Mouse (Mus musculus) hindbrain, embryonic 10.5 days (tissue): Measurements from ENCODE around the gene Lhx3. TPM values are rescaled to one million over a fixed set of nuclear protein-coding genes. Genes with fewer than 3 reads are reported as not detected.
A peak's percentile ranks its signal among the peaks of the same experiment; 100 is the strongest.

Source experiments
- DNase-seq: peaks from one replicate; pipeline ENCODE4 v3.0.0-alpha.2; 2017; ENCODE audit warnings: low spot score
- H3K27ac ChIP-seq: fragments of 300-500 bp; sonication (generic); 2 replicates; pipeline ENCODE4 v1.5.1; 2016; ENCODE audit warnings: mild to moderate bottlenecking, moderate library complexity
- H3K27me3 ChIP-seq: fragments of 300-500 bp; sonication (generic); 2 replicates; pipeline ENCODE4 v1.6.1; 2016; ENCODE audit warnings: mild to moderate bottlenecking; ENCODE audit not compliant: poor library complexity, insufficient read depth, severe bottlenecking
- H3K36me3 ChIP-seq: fragments of 300-500 bp; sonication (generic); 2 replicates; pipeline ENCODE4 v1.6.1; 2016; ENCODE audit warnings: mild to moderate bottlenecking, moderate library complexity
- H3K4me1 ChIP-seq: fragments of 300-500 bp; sonication (generic); replicated peaks from 2 replicates; pipeline ENCODE4 v1.6.1; 2016; ENCODE audit warnings: mild to moderate bottlenecking
- H3K4me3 ChIP-seq: fragments of 300-500 bp; sonication (generic); 2 replicates; pipeline ENCODE4 v1.5.1; 2016; ENCODE audit warnings: mild to moderate bottlenecking, moderate library complexity
- H3K9me3 ChIP-seq: fragments of 300-500 bp; sonication (generic); 2 replicates; pipeline ENCODE4 v1.6.1; 2016; ENCODE audit warnings: mild to moderate bottlenecking, moderate library complexity
- WGBS: fragments of 180-500 bp; shearing (Covaris S2); methylation state at CpG from one replicate; pipeline ENCODE4 v1.1.7; 2016; 5-methylcytosine and 5-hydroxymethylcytosine counted together
- polyA plus RNA-seq: library from polyadenylated mRNA; unstranded; fragments of >200 nt; fragmentation: Nextera tagmentation; extraction: Ambion mirVana; gene quantifications from 2 replicates; pipeline ENCODE4 v1.2.1, GENCODE M21; 2016

The Lhx3 gene
- polyA plus RNA-seq, 1 experiment from 2014 or later: 6.3 TPM

- Histone ChIP-seq H3K27me3 (no peaks in the 10 kb centered on the region), H3K9me3 (no peaks in the 10 kb centered on the region)
- 72% methylated on average over 4 of the region's 4 CpGs for WGBS
Observed at GRCm38 (mm10) chr2:26230253-26230652, 22.2 kb upstream of the Lhx3 start.

GRCm38 (mm10) chr2:26227788-26228187, 19.7 kb upstream of the Lhx3 start:
- DNase-seq: peak; percentile 41
- Histone ChIP-seq H3K36me3 (peaks cover 42% of the 10 kb centered on the region), H3K9me3 (no peaks in the 10 kb centered on the region), H3K27ac (no peak overlapping the region), H3K4me1 (0 out of 2 replicates have a peak, but pooled peaks cover 4% of the 10 kb centered on the region), H3K4me3 (no peak overlapping the region), H3K27me3 (no peaks in the 10 kb centered on the region)
- WGBS: 57% methylated on average over 1 of the region's 1 CpGs

More at GRCm38 (mm10) chr2:26230253-26230652, 22.2 kb upstream of the Lhx3 start:
- Histone ChIP-seq H3K36me3 (peaks cover 25% of the 10 kb centered on the region), H3K4me1 (peaks cover 13% of the 10 kb centered on the region), H3K4me3 (no peak overlapping the region), H3K27ac (no peak overlapping the region)
- DNase-seq: no peak

- no peak overlapping the region for H3K4me3 ChIP-seq
- no peaks in the 10 kb centered on the region for H3K9me3 ChIP-seq
- no peak overlapping the region for H3K27ac ChIP-seq
- 92% methylated on average over 4 of the region's 4 CpGs for WGBS
- H3K4me1 ChIP-seq: no peaks in the 10 kb centered on the region
- peaks cover 66% of the 10 kb centered on the region for H3K36me3 ChIP-seq
- H3K27me3 ChIP-seq: no peaks in the 10 kb centered on the region
- no peak for DNase-seq
Observed at GRCm38 (mm10) chr2:26225242-26225641, 17.2 kb upstream of the Lhx3 start.

- Histone ChIP-seq H3K4me1 (no peaks in the 10 kb centered on the region), H3K9me3 (no peaks in the 10 kb centered on the region), H3K4me3 (no peak overlapping the region), H3K27me3 (no peaks in the 10 kb centered on the region), H3K27ac (no peak overlapping the region), H3K36me3 (peaks cover 79% of the 10 kb centered on the region)
- 87% methylated on average over 3 of the region's 3 CpGs for WGBS
- no peak for DNase-seq
Observed at GRCm38 (mm10) chr2:26223961-26224360, 15.9 kb upstream of the Lhx3 start.

DNA sequence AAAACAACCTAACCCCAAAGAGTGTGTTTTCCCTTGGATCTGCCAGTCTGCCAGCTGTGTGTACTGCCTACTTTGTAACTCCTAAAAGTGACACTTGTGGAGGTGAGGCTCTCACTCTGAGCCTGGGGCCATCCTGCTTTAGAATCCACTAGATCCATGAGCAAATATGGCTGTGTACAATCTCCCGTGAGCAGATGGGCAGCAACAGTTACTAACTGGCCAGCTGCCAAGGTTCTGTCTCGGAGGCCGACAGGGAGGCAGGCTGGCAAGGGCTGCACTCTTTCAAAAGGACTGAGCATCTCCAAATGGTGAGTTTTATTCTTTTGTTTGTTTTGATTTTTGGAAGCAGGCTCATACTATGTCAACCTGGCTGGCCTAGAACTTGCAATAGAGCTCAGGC, 6.4 kb upstream of the Lhx3 start:
- H3K9me3 ChIP-seq: peaks cover 6% of the 10 kb centered on the region
- H3K36me3 ChIP-seq: peaks cover 98% of the 10 kb centered on the region
- DNase-seq: no peak
- no peaks in the 10 kb centered on the region for H3K27me3 ChIP-seq
- WGBS: 83% methylated on average over 3 of the region's 3 CpGs
- no peaks in the 10 kb centered on the region; the same call in 1 of the 2 replicates for H3K4me1 ChIP-seq
- H3K27ac ChIP-seq: no peak overlapping the region
- no peak overlapping the region for H3K4me3 ChIP-seq

- peaks cover 30% of the 10 kb centered on the region for H3K4me1 ChIP-seq
- H3K27ac ChIP-seq: no peak overlapping the region
- H3K27me3 ChIP-seq: peaks cover 43% of the 10 kb centered on the region
- peaks cover 53% of the 10 kb centered on the region for H3K36me3 ChIP-seq
- DNase-seq: no peak
- WGBS: 83% methylated on average over 3 of the region's 3 CpGs
- H3K9me3 ChIP-seq: peaks cover 6% of the 10 kb centered on the region
- no peak overlapping the region for H3K4me3 ChIP-seq
Observed at GRCm38 (mm10) chr2:26209566-26209965, 1.5 kb upstream of the Lhx3 start.

GRCm38 (mm10) chr2:26207559-26207958, 530 bp downstream of the Lhx3 start:
- DNase-seq: peak; percentile 40
- Histone ChIP-seq H3K36me3 (peaks cover 33% of the 10 kb centered on the region), H3K9me3 (peaks cover 6% of the 10 kb centered on the region), H3K4me1 (peaks cover 36% of the 10 kb centered on the region), H3K27me3 (peaks cover 63% of the 10 kb centered on the region), H3K4me3 (peak overlapping the region; percentile 39; the same call in 1 of the 2 replicates), H3K27ac (no peak overlapping the region)
- WGBS: 8% methylated on average over 9 of the region's 9 CpGs

DNA sequence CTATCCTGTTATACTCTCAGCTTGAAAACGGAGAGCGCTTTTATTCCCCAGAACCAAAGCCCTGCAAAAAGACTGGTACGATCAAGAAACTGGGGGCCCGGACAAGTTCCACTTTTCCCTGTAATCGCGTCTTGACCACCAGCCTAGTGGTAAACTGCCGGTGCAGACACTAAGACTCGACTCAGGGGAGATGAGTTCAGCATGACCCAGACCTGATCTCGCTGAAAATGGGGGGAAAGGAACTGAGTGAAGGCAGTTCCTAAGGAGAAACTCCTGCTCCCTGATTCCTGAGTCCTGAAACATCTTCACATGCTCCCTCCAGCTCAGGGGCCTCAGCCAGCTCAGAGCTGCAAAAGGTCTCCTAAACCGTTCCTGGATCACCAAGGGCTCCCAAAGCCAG, 2.3 kb downstream of the Lhx3 start:
- 9% methylated on average over 10 of the region's 10 CpGs for WGBS
- H3K36me3 ChIP-seq: peaks cover 15% of the 10 kb centered on the region
- no peak for DNase-seq
- no peaks in the 10 kb centered on the region for H3K9me3 ChIP-seq
- H3K27ac ChIP-seq: no peak overlapping the region
- peaks cover 81% of the 10 kb centered on the region for H3K27me3 ChIP-seq
- peak overlapping the region; percentile 39 for H3K4me3 ChIP-seq
- H3K4me1 ChIP-seq: peaks cover 44% of the 10 kb centered on the region

DNA sequence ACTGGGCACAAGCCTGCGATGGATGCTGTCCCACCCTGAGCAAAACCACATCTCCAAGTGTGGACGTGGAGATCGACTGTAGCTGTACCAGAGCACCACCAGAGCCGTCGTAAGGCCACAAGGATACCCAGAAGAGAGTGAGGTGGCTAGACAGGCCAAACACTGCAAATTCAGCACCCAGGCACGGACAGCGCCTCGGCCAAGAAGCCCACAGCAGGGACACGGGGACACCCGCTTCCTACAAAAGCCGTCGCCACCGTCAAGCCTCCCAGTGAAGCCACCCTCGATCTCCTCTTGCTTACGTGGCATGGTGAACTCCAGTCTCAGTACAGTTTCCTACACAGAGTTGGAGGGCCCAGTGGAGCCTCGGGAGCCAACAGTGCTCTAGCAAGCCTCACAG, 3.0 kb downstream of the Lhx3 start:
- no peaks in the 10 kb centered on the region for H3K9me3 ChIP-seq
- H3K4me1 ChIP-seq: peaks cover 44% of the 10 kb centered on the region
- H3K4me3 ChIP-seq: peak overlapping the region; percentile 39; the same call in 1 of the 2 replicates
- H3K27me3 ChIP-seq: peaks cover 87% of the 10 kb centered on the region
- peak; percentile 66 for DNase-seq
- no peak overlapping the region; the same call in 1 of the 2 replicates for H3K27ac ChIP-seq
- H3K36me3 ChIP-seq: peaks cover 9% of the 10 kb centered on the region
- WGBS: under 1% methylated on average over 16 of the region's 16 CpGs

- Histone ChIP-seq H3K9me3 (no peaks in the 10 kb centered on the region), H3K27ac (peak overlapping the region; percentile 29; the same call in 1 of the 2 replicates), H3K4me3 (peak overlapping the region; percentile 39), H3K27me3 (peaks cover 100% of the 10 kb centered on the region), H3K36me3 (no peaks in the 10 kb centered on the region), H3K4me1 (peaks cover 51% of the 10 kb centered on the region)
- WGBS: 1% methylated on average over 36 of the region's 36 CpGs
- peak; percentile 48 for DNase-seq
Observed at GRCm38 (mm10) chr2:26202849-26203475, 5.1 kb downstream of the Lhx3 start.

- peak overlapping the region; percentile 39 for H3K4me3 ChIP-seq
- under 1% methylated on average over 77 of the region's 77 CpGs for WGBS
- H3K36me3 ChIP-seq: no peaks in the 10 kb centered on the region
- peaks cover 100% of the 10 kb centered on the region for H3K27me3 ChIP-seq
- DNase-seq: peak; percentile 40
- H3K9me3 ChIP-seq: no peaks in the 10 kb centered on the region
- H3K27ac ChIP-seq: peak overlapping the region; percentile 29; the same call in 1 of the 2 replicates
- peaks cover 50% of the 10 kb centered on the region for H3K4me1 ChIP-seq
Observed at GRCm38 (mm10) chr2:26201926-26202848, 5.9 kb downstream of the Lhx3 start.

DNA sequence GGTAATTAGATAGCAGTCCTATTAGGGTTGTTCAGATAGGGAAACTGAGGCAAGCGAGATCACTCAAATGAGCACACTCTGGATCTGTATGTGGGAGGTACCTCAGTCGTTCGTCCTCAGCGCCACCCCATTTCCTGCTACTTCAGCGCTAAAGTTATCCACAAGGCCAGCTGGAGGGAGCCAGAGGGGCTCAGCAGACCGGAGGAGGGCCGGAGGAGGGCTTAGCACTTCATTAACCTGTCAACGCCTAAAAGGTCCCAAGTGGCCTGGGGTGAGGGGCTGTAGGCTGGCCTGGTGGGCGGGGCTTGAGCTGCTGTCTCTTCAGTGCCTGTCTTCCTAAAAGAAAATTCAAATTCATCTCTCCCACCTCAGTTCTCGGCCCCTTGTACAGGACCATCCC, 9.6 kb downstream of the Lhx3 start:
- Histone ChIP-seq H3K27me3 (peaks cover 100% of the 10 kb centered on the region), H3K4me1 (peaks cover 51% of the 10 kb centered on the region), H3K9me3 (no peaks in the 10 kb centered on the region), H3K36me3 (no peaks in the 10 kb centered on the region), H3K4me3 (peak overlapping the region; percentile 7), H3K27ac (no peak overlapping the region)
- DNase-seq: peak; percentile 50
- WGBS: 1% methylated on average over 10 of the region's 10 CpGs
